Mouse (Mus musculus) liver, postnatal 0 days (tissue): ENCODE measurements around the gene H1foo. TPM values are rescaled to one million over a fixed set of nuclear protein-coding genes. Genes with fewer than 3 reads are reported as not detected.

Experiments used
- ATAC-seq: fragments of 200-750 bp; cut with Nextera tagmentation; 2 replicates; pipeline ENCODE4 v1.8.0; 2017; ENCODE audit warnings: mild to moderate bottlenecking, moderate library complexity
- DNase-seq: peaks from one replicate; pipeline ENCODE4 v3.0.0-alpha.2; 2016
- H3K27ac ChIP-seq: fragments of 300-500 bp; sonication (generic); 2 replicates; pipeline ENCODE4 v1.5.1; 2014; ENCODE audit warnings: antibody characterized with exemption, moderate library complexity, mild to moderate bottlenecking, low read depth
- H3K27me3 ChIP-seq: fragments of 300-500 bp; sonication (generic); 2 replicates; pipeline ENCODE4 v1.6.1; 2014; ENCODE audit warnings: low read length, control low read depth, mixed read lengths; ENCODE audit not compliant: insufficient read depth
- H3K36me3 ChIP-seq: fragments of 300-500 bp; sonication (generic); replicated peaks from 2 replicates; pipeline ENCODE4 v1.6.1; 2014; ENCODE audit warnings: mild to moderate bottlenecking, control low read depth, low read length, moderate library complexity, mixed read lengths; ENCODE audit not compliant: insufficient read depth
- H3K4me1 ChIP-seq: fragments of 300-500 bp; sonication (generic); 2 replicates; pipeline ENCODE4 v1.6.1; 2014; ENCODE audit warnings: antibody characterized with exemption, mild to moderate bottlenecking, control low read depth; ENCODE audit not compliant: insufficient read depth
- H3K4me2 ChIP-seq: fragments of 300-500 bp; sonication (generic); 2 replicates; pipeline ENCODE4 v1.6.1; 2014; ENCODE audit warnings: low read depth, mild to moderate bottlenecking, low read length, moderate library complexity, mixed read lengths
- H3K4me3 ChIP-seq: fragments of 300-500 bp; sonication (generic); 2 replicates; pipeline ENCODE4 v1.5.1; 2014; ENCODE audit warnings: low read depth, low read length
- H3K9ac ChIP-seq: fragments of 300-500 bp; sonication (generic); replicated peaks from 2 replicates; pipeline ENCODE4 v1.6.1; 2014; ENCODE audit warnings: mild to moderate bottlenecking, moderate library complexity
- H3K9me3 ChIP-seq: fragments of 300-500 bp; sonication (generic); 2 replicates; pipeline ENCODE4 v1.6.1; 2016; ENCODE audit warnings: mild to moderate bottlenecking, control low read depth, low read length, mixed read lengths
- CTCF ChIP-seq: sonication (generic); IDR thresholded peaks from 2 replicates; pipeline ENCODE4 v1.5.1; 2016; ENCODE audit warnings: antibody characterized with exemption, low read depth
- EP300 ChIP-seq: IDR thresholded peaks from 2 replicates; pipeline ENCODE4 v1.6.1; 2016; ENCODE audit warnings: antibody characterized with exemption, low read depth, mild to moderate bottlenecking
- WGBS: fragments of 180-500 bp; shearing (Covaris S2); extraction: QIAGEN DNeasy Blood & Tissue Kit; methylation state at CpG from one replicate; pipeline ENCODE4 v1.1.7; 2014; ENCODE audit not compliant: insufficient replicate concordance; 5-methylcytosine and 5-hydroxymethylcytosine counted together
- polyA plus RNA-seq: library from polyadenylated mRNA; unstranded; fragments of >200 nt; fragmentation: Nextera tagmentation; extraction: Ambion mirVana; gene quantifications from 2 replicates; pipeline ENCODE4 v1.2.1, GENCODE M21; 2015

Gene H1foo
- polyA plus RNA-seq, 1 experiment from 2014 or later = not detected

DNA sequence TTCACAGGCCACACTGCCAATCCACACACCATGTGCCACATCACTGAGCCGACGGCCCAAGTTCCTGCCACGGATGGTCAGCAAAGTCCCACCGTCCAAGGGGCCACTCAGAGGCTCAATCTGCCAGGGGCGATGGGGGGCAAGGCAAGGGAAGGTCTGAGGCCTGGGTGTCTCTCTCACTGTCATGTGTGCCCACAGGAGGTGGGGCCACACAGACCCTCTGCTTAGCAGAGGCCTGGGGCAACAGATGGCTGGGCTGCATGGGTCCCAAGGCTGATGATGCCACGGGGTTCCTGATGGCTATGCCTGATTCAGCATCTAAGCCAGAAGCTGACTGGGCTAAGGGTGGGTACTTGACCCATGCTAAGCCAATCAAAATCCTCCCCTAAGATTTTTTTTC lies 24.0 kb downstream of the H1foo start:
- DNase-seq (no peak), ATAC-seq (no peak)
- Histone ChIP-seq H3K36me3 (peaks cover 4% of the 10 kb centered on the region; the same call in 1 of the 2 replicates), H3K27me3 (no peaks in the 10 kb centered on the region), H3K4me2 (no peak overlapping the region), H3K4me1 (peaks cover 13% of the 10 kb centered on the region), H3K27ac (no peak overlapping the region), H3K9me3 (no peaks in the 10 kb centered on the region), H3K4me3 (no peak overlapping the region), H3K9ac (no peak overlapping the region)
- 76% methylated on average over 6 of the region's 6 CpGs for WGBS
- TF ChIP-seq EP300 (no peak), CTCF (no peak)

DNA sequence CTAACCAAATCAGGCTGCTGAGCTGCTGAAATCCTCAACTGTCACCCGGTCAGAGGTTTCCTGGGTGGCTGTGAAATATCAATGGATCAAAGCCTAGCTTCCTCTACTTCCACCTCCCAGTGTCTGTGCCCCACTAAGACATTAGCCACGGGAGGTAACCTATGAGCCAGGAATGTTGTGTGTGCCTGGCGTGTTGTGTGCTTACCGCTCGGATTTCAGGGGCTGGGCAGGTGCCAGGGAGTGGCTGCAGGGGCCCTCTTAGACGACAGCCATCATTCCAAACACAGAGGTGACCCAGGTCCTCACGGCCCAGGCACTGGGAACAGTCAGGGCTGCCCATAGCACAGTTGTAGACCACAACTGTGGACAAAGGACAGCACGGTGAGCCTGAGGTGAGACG lies 24.4 kb downstream of the H1foo start:
- H3K36me3 ChIP-seq = peaks cover 4% of the 10 kb centered on the region; the same call in 1 of the 2 replicates
- H3K27me3 ChIP-seq = no peaks in the 10 kb centered on the region
- no peak overlapping the region for H3K9ac ChIP-seq
- no peaks in the 10 kb centered on the region for H3K9me3 ChIP-seq
- DNase-seq (no peak), ATAC-seq (no peak)
- H3K27ac ChIP-seq = no peak overlapping the region
- no peak for TF ChIP-seq EP300
- no peak for TF ChIP-seq CTCF
- no peak overlapping the region for H3K4me2 ChIP-seq
- WGBS = 73% methylated on average over 9 of the region's 9 CpGs
- H3K4me3 ChIP-seq = no peak overlapping the region
- peaks cover 13% of the 10 kb centered on the region for H3K4me1 ChIP-seq

- 0 out of 2 replicates have a peak, but pooled peaks have one; percentile 13 for TF ChIP-seq CTCF
- TF ChIP-seq EP300 = no peak
- peaks cover 13% of the 10 kb centered on the region for H3K4me1 ChIP-seq
- DNase-seq = peak; percentile 60
- no peak overlapping the region for H3K4me3 ChIP-seq
- no peaks in the 10 kb centered on the region for H3K27me3 ChIP-seq
- H3K9me3 ChIP-seq = no peaks in the 10 kb centered on the region
- H3K9ac ChIP-seq = no peak overlapping the region
- 62% methylated on average over 4 of the region's 6 CpGs for WGBS
- peak; percentile 35; the same call in 1 of the 2 replicates for ATAC-seq
- H3K36me3 ChIP-seq = peaks cover 4% of the 10 kb centered on the region; the same call in 1 of the 2 replicates
- H3K27ac ChIP-seq = no peak overlapping the region; the same call in 1 of the 2 replicates
- no peak overlapping the region for H3K4me2 ChIP-seq
Measured at GRCm38 (mm10) chr6:115969952-115970351, 25.2 kb downstream of the H1foo start.

- peaks cover 3% of the 10 kb centered on the region; the same call in 1 of the 2 replicates for H3K36me3 ChIP-seq
- H3K27me3 ChIP-seq = no peaks in the 10 kb centered on the region
- peaks cover 15% of the 10 kb centered on the region for H3K4me1 ChIP-seq
- no peak overlapping the region for H3K9ac ChIP-seq
- WGBS = 51% methylated on average over 13 of the region's 13 CpGs
- no peaks in the 10 kb centered on the region for H3K9me3 ChIP-seq
- no peak for ATAC-seq
- H3K27ac ChIP-seq = peak overlapping the region; percentile 16; the same call in 1 of the 2 replicates
- TF ChIP-seq CTCF (no peak), EP300 (no peak)
- H3K4me2 ChIP-seq = no peak overlapping the region
- no peak overlapping the region for H3K4me3 ChIP-seq
- no peak for DNase-seq
Measured at GRCm38 (mm10) chr6:115971273-115972060, 26.7 kb downstream of the H1foo start.

DNA sequence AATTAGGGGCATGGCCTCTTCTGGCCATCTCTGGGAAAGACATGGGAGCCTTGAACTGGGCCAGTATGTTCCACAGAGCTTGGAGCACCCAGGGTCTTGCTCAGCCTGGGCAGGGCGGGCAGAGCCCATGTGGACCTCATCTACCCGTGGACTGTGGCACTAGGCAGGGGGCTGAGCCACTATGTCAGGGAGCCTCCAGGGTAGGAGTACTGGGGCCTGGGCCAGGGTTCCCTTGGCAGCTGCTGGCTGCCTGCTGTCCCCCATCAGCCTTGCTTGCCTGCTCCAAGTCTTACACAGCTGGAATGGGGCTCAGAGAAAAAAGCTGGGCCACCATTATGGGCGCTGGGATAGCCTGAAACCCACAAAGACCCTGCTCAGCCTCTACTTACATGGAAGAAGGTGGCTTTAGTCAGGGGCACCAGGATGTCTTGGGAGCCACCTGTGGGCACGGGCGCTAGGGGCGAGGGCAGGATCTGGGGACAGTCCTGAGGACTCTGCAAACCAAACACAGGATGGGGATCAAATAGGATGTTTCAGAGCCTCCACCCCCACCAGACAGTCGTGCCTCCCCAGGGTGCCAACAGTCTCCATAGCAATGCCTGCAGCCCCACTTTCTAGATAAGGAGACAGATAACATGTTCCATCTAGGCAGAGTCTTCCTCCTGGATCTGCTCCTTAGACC lies 27.5 kb downstream of the H1foo start:
- no peak for TF ChIP-seq CTCF
- no peak for TF ChIP-seq EP300
- no peaks in the 10 kb centered on the region; the same call in none of the 2 replicates for H3K36me3 ChIP-seq
- H3K9ac ChIP-seq = no peak overlapping the region
- no peak overlapping the region for H3K27ac ChIP-seq
- H3K9me3 ChIP-seq = no peaks in the 10 kb centered on the region
- no peaks in the 10 kb centered on the region for H3K27me3 ChIP-seq
- H3K4me2 ChIP-seq = no peak overlapping the region
- peaks cover 15% of the 10 kb centered on the region for H3K4me1 ChIP-seq
- WGBS = 71% methylated on average over 7 of the region's 7 CpGs
- no peak for DNase-seq
- ATAC-seq = no peak
- no peak overlapping the region for H3K4me3 ChIP-seq

DNA sequence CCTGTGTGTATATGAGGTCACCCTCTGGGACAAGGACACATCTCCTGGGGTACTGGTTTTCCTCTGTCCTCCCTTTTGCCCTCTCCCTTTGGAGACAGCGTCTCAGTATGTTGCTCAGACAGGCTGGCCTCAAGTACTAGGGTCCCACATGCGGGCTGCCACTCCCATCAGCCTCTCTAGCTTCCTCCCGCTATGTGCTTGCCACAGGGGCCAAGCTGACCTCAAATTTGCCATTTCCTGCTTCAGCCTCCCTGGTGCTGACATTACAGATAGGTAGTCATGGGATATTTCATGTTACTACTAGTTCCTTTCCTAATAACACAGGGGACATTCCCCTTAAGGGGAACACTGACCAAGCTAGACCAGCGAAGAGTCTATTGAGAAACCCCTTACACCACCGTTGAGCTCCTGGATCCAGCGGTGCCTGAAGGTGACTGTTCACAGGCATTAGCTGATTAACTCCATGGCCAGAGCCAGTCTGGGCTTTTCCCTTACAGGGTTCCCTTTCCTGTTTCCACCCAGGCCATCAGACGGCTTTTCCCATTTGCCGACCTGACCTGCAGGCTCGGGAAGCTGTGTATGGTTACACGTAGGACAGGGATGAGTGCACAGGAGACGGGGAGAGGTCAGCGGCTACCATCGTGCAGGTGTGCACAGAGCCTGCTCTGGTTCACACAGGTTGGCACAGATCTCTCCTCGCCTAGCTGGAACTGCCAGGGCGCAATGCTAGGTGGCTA lies 28.6 kb downstream of the H1foo start:
- Histone ChIP-seq H3K4me1 (peaks cover 15% of the 10 kb centered on the region), H3K27me3 (no peaks in the 10 kb centered on the region), H3K4me3 (no peak overlapping the region), H3K27ac (no peak overlapping the region), H3K9ac (no peak overlapping the region), H3K36me3 (no peaks in the 10 kb centered on the region; the same call in 1 of the 2 replicates), H3K4me2 (no peak overlapping the region), H3K9me3 (no peaks in the 10 kb centered on the region)
- 68% methylated on average over 15 of the region's 15 CpGs for WGBS
- no peak for TF ChIP-seq EP300
- TF ChIP-seq CTCF = no peak
- DNase-seq (no peak), ATAC-seq (no peak)
